Mouse (Mus musculus) lung, embryonic 14.5 days (tissue): Measurements from ENCODE around the gene Ctdspl2. TPM values are rescaled to one million over a fixed set of nuclear protein-coding genes. Genes with fewer than 3 reads are reported as not detected.

Experiments used
- ATAC-seq: fragments of 200-750 bp; cut with Nextera tagmentation; 2 replicates; pipeline ENCODE4 v1.8.0; 2017; ENCODE audit warnings: mild to moderate bottlenecking, moderate TSS enrichment, moderate library complexity; ENCODE audit not compliant: insufficient read depth
- DNase-seq: peaks from one replicate; pipeline ENCODE4 v3.0.0-alpha.2; 2015
- H3K27ac ChIP-seq: fragments of 300-500 bp; sonication (generic); 2 replicates; pipeline ENCODE4 v1.5.1; 2014; ENCODE audit warnings: low read depth, mild to moderate bottlenecking, moderate library complexity
- H3K27me3 ChIP-seq: fragments of 300-500 bp; sonication (generic); 2 replicates; pipeline ENCODE4 v1.6.1; 2014; ENCODE audit warnings: low read length, control low read depth; ENCODE audit not compliant: insufficient read depth
- H3K36me3 ChIP-seq: fragments of 300-500 bp; sonication (generic); 2 replicates; pipeline ENCODE4 v1.6.1; 2014; ENCODE audit warnings: control low read depth; ENCODE audit not compliant: insufficient read depth
- H3K4me1 ChIP-seq: fragments of 300-500 bp; sonication (generic); 2 replicates; pipeline ENCODE4 v1.6.1; 2014; ENCODE audit warnings: antibody characterized with exemption, control low read depth; ENCODE audit not compliant: insufficient read depth
- H3K4me2 ChIP-seq: fragments of 300-500 bp; sonication (generic); 2 replicates; pipeline ENCODE4 v1.6.1; 2014; ENCODE audit warnings: mild to moderate bottlenecking
- H3K4me3 ChIP-seq: fragments of 300-500 bp; sonication (generic); 2 replicates; pipeline ENCODE4 v1.5.1; 2014; ENCODE audit warnings: low read depth, low read length
- H3K9ac ChIP-seq: fragments of 300-500 bp; sonication (generic); 2 replicates; pipeline ENCODE4 v1.6.1; 2014
- H3K9me3 ChIP-seq: fragments of 300-500 bp; sonication (generic); 2 replicates; pipeline ENCODE4 v1.6.1; 2016; ENCODE audit warnings: low read depth, low read length, control low read depth
- CTCF ChIP-seq: IDR thresholded peaks from 2 replicates; pipeline ENCODE4 v1.5.1; 2016; ENCODE audit warnings: antibody characterized with exemption, low read depth
- WGBS: fragments of 180-500 bp; shearing (Covaris S2); extraction: QIAGEN DNeasy Blood & Tissue Kit; methylation state at CpG from one replicate; pipeline ENCODE4 v1.1.7; 2014; 5-methylcytosine and 5-hydroxymethylcytosine counted together
- microRNA-seq: library from miRNA; unstranded; fragments of <30 nt; microRNA quantifications from one replicate; pipeline ENCODE4, GENCODE M21; 2016; ENCODE audit warnings: borderline number of aligned reads
- polyA plus RNA-seq: library from polyadenylated mRNA; unstranded; fragments of >200 nt; fragmentation: Nextera tagmentation; extraction: Ambion mirVana; gene quantifications from 2 replicates; pipeline ENCODE4 v1.2.1, GENCODE M21; 2014

Gene Ctdspl2
- polyA plus RNA-seq, 1 experiment from 2014 or later: 60.2 TPM

DNA sequence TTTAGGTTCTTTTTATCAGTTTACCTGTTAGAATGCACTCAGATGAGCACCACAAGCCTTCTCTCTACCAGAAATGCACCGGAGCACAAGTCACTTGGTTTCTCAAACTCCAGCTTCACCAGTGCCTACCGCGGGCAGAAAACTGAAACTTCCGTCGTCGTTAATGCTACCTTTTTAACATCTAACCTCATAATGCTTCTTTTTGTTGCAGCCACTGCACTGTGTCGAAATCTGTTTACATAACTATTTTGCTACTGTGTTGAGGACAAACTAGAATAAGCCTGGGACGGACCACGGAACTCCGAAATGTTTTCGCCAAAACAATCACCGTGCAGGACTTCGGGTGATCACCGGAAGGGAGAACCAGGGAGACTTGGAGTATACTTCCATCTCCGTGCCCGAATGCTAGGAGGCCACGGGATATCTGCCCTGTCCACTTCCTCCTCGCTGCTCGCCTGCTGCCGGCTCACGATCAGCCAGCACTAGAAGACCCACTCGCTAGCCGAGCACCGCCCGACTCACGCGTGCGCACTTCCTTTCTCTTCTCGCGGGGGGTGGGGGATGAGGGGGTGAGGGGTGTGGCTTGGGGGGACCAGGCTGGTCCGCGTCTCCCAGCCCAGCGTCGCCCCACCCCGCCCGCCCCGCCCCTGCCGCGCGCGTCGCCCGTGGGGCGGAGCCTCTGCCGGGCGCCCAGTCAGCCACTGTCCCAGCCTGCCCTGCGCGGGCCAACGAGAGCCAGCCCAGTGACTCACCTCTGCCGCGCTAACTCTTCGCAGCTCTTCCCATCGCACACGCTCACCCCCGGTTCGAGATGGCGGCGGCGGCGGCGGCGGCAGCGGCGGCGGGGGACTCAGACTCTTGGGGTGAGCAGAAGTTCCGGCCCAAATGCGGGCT, 72.3 kb downstream of the Ctdspl2 start, which contains the start of gene Eif3j1:
Eif3j1 (plus strand) TSS at position 685 of the 894 bp plus-strand sequence.
- 0 out of 2 replicates have a peak, but pooled peaks cover 5% of the 10 kb centered on the region for H3K4me1 ChIP-seq
- WGBS: 1% methylated on average over 67 of the region's 67 CpGs
- H3K27ac ChIP-seq: peak within 1 kb of the TSS; percentile 88
- peak within 1 kb of the TSS; percentile 85 for H3K4me2 ChIP-seq
- DNase-seq (peak; percentile 93), ATAC-seq (peak; percentile 99)
- H3K36me3 ChIP-seq: peaks cover 13% of the 10 kb centered on the region; the same call in 1 of the 2 replicates
- no peaks in the 10 kb centered on the region for H3K9me3 ChIP-seq
- TF ChIP-seq CTCF: no peak
- peak within 1 kb of the TSS; percentile 87 for H3K4me3 ChIP-seq
- no peaks in the 10 kb centered on the region for H3K27me3 ChIP-seq
- H3K9ac ChIP-seq: peak within 1 kb of the TSS; percentile 89

DNA sequence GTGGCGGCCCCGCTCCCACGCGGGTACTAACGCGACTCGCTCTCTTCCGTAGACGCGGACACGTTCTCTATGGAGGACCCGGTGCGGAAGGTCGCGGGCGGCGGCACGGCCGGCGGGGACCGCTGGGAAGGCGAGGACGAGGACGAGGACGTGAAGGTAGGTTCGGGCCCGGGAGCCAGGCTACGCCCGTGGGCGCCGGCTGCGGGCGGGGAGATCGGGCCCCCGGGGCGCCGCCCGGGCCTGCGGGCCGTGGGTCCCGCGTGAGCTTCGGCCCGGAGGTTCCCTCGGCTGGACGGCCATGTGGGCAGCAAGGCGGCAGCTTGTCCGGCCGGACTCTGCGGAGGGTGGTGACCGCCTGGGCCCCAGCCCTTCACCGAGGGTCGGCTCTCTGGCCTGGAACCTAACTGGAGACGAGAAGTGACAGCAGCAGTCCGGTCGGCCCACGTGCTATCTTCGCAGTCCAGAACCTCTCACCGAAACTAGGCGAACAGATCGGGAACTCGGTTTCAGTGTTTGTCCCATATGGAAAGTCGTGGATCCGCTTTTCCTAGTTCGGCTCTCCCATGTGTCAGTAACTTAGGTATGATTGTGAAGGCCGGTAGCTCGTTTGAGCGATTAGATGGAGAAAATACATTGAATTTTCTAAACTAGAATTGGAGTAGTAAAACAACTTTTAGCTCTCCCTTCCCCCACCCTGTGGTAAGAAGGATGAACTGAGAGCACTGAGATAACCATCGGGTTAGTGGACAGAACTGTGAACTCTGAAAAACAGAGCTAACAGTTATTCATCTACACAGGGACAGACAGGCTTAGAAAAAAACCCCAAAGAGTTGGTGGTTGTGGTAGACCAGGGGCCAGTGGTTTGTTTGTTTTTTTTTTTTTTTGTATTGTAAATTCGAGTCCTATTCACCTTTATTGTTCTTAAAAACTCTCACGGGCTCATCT, 73.2 kb downstream of the Ctdspl2 start:
- DNase-seq: peak; percentile 52
- H3K4me1 ChIP-seq: 0 out of 2 replicates have a peak, but pooled peaks cover 5% of the 10 kb centered on the region

DNA sequence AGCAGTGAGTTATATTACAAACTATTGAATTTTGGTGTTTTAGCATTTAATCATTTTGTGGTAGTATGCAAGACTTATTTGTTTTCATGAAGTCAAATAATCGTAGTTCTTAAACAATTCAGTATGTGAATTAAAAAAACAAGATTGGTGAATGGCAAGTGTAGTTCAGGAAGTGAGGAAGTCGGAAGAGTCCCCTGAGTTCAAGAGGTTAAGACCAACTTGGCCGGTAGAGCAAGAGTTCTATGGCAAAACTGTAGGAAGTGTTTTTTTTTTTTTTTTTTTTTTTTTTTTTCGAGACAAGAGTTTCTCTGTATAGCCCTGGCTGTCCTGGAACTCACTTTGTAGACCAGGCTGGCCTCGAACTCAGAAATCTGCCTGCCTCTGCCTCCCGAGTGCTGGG, 76.2 kb downstream of the Ctdspl2 start:
- no peaks in the 10 kb centered on the region for H3K27me3 ChIP-seq
- DNase-seq (no peak), ATAC-seq (no peak)
- no peak overlapping the region for H3K4me3 ChIP-seq
- no peak overlapping the region for H3K27ac ChIP-seq
- no peak overlapping the region for H3K9ac ChIP-seq
- WGBS: 81% methylated on average over 5 of the region's 6 CpGs
- no peak overlapping the region for H3K4me2 ChIP-seq
- H3K9me3 ChIP-seq: no peaks in the 10 kb centered on the region
- H3K4me1 ChIP-seq: 0 out of 2 replicates have a peak, but pooled peaks cover 5% of the 10 kb centered on the region
- no peak for TF ChIP-seq CTCF
- peaks cover 35% of the 10 kb centered on the region for H3K36me3 ChIP-seq

More for the DNA sequence above, 73.2 kb downstream of the Ctdspl2 start:
- peaks cover 20% of the 10 kb centered on the region for H3K36me3 ChIP-seq
- peak overlapping the region; percentile 87 for H3K4me3 ChIP-seq
- no peaks in the 10 kb centered on the region for H3K27me3 ChIP-seq
- peak overlapping the region; percentile 86 for H3K27ac ChIP-seq
- WGBS: under 1% methylated on average over 62 of the region's 71 CpGs
- peak overlapping the region; percentile 89 for H3K9ac ChIP-seq
- no peaks in the 10 kb centered on the region for H3K9me3 ChIP-seq
- peak; percentile 62 for ATAC-seq
- peak overlapping the region; percentile 85 for H3K4me2 ChIP-seq
- no peak for TF ChIP-seq CTCF

- Histone ChIP-seq H3K36me3 (peaks cover 34% of the 10 kb centered on the region), H3K4me3 (no peak overlapping the region), H3K4me2 (no peak overlapping the region), H3K27me3 (no peaks in the 10 kb centered on the region), H3K4me1 (no peaks in the 10 kb centered on the region), H3K9ac (no peak overlapping the region), H3K9me3 (no peaks in the 10 kb centered on the region), H3K27ac (no peak overlapping the region)
- 86% methylated on average over 3 of the region's 3 CpGs for WGBS
- ATAC-seq (no peak), DNase-seq (no peak)
- no peak for TF ChIP-seq CTCF
Observed at GRCm38 (mm10) chr2:122036064-122036463, 80.3 kb downstream of the Ctdspl2 start.

- Histone ChIP-seq H3K9ac (no peak overlapping the region), H3K36me3 (peaks cover 54% of the 10 kb centered on the region)
Observed at GRCm38 (mm10) chr2:122043926-122044325, 88.1 kb downstream of the Ctdspl2 start.

GRCm38 (mm10) chr2:122059365-122060115, 103.7 kb downstream of the Ctdspl2 start:
- Histone ChIP-seq H3K9ac (no peak overlapping the region), H3K4me1 (no peaks in the 10 kb centered on the region), H3K36me3 (peaks cover 64% of the 10 kb centered on the region), H3K27ac (no peak overlapping the region), H3K27me3 (no peaks in the 10 kb centered on the region), H3K4me3 (no peak overlapping the region), H3K4me2 (no peak overlapping the region), H3K9me3 (no peaks in the 10 kb centered on the region)
- no peak for DNase-seq
- no peak for TF ChIP-seq CTCF
- no peak for ATAC-seq
- 88% methylated on average over 11 of the region's 11 CpGs for WGBS

More at GRCm38 (mm10) chr2:122043926-122044325, 88.1 kb downstream of the Ctdspl2 start:
- TF ChIP-seq CTCF: no peak
- H3K27me3 ChIP-seq: no peaks in the 10 kb centered on the region
- DNase-seq (no peak), ATAC-seq (no peak)
- H3K27ac ChIP-seq: no peak overlapping the region
- no peak overlapping the region for H3K4me3 ChIP-seq
- H3K9me3 ChIP-seq: no peaks in the 10 kb centered on the region
- H3K4me1 ChIP-seq: no peaks in the 10 kb centered on the region
- H3K4me2 ChIP-seq: no peak overlapping the region

Small RNA genes lying within 50 kb of the gene (microRNA-seq; reads per million reads assigned to microRNA genes)
- not detected for gene Gm47314

Other genes starting within 250 kb of the Ctdspl2 start
- gene Frmd5, start 148.9 kb upstream of the Ctdspl2 start, polyA plus RNA-seq: 2.8 and 4.0 TPM in 2 replicates
- gene Casc4, start 89.0 kb upstream of the Ctdspl2 start, polyA plus RNA-seq: 22.4 and 24.1 TPM in 2 replicates
- gene Mageb3, start 91 bp downstream of the Ctdspl2 start, polyA plus RNA-seq: 0.12 TPM in 1 of 2 replicates, not detected in the other
- gene Eif3j1, start 72.5 kb downstream of the Ctdspl2 start, polyA plus RNA-seq: 12.7 and 12.9 TPM in 2 replicates
- 11.5 and 14.3 TPM in 2 replicates for gene Spg11, start 162.4 kb downstream of the Ctdspl2 start, polyA plus RNA-seq
- 308 and 336 TPM in 2 replicates for gene B2m, start 191.7 kb downstream of the Ctdspl2 start, polyA plus RNA-seq
- not detected in 2 replicates for gene Trim69, start 204.7 kb downstream of the Ctdspl2 start, polyA plus RNA-seq
- gene Patl2, start 230.2 kb downstream of the Ctdspl2 start, polyA plus RNA-seq: not detected in 2 replicates
- not detected in 2 replicates for gene Terb2, start 230.3 kb downstream of the Ctdspl2 start, polyA plus RNA-seq